Mouse (Mus musculus): ENCODE results near the gene Trim41. TPM values are rescaled to one million over a fixed set of nuclear protein-coding genes. Genes with fewer than 3 reads are reported as not detected.

Trim41 gene
- polyA plus RNA-seq, 1 experiment: 19.9 TPM

GRCm38 (mm10) chr11:48819614-48820307 lies 2.6 kb upstream of the Trim41 start:
- 76% methylated on average over 7 of the region's 7 CpGs for WGBS
- DNase-seq (ENCODE audit: low read depth, low spot score): no peak

- peak; percentile 93 for DNase-seq (ENCODE audit: low read depth, low spot score)
- under 1% methylated on average over 16 of the region's 16 CpGs for WGBS
Observed at GRCm38 (mm10) chr11:48818346-48818745, 1.2 kb upstream of the Trim41 start.

- WGBS: under 1% methylated on average over 9 of the region's 9 CpGs
- no peak for DNase-seq (ENCODE audit: low read depth, low spot score)
Observed at GRCm38 (mm10) chr11:48817794-48818193, 641 bp upstream of the Trim41 start.

- DNase-seq (ENCODE audit: low read depth, low spot score): no peak
- WGBS: 3% methylated on average over 23 of the region's 23 CpGs
Observed at GRCm38 (mm10) chr11:48816281-48816781, 822 bp downstream of the Trim41 start.

GRCm38 (mm10) chr11:48815851-48816250 lies 1.3 kb downstream of the Trim41 start:
- DNase-seq (ENCODE audit: low read depth, low spot score): no peak
- 43% methylated on average over 16 of the region's 16 CpGs for WGBS

- DNase-seq (ENCODE audit: low read depth, low spot score): no peak
Observed at GRCm38 (mm10) chr11:48813782-48814181, 3.4 kb downstream of the Trim41 start.

GRCm38 (mm10) chr11:48810142-48810541 lies 7.0 kb downstream of the Trim41 start:
- no peak for DNase-seq (ENCODE audit: low read depth, low spot score)
- 31% methylated on average over 2 of the region's 2 CpGs for WGBS

- no peak for DNase-seq (ENCODE audit: low read depth, low spot score)
- WGBS: 43% methylated on average over 4 of the region's 4 CpGs
Observed at GRCm38 (mm10) chr11:48809434-48809830, 7.7 kb downstream of the Trim41 start.

GRCm38 (mm10) chr11:48808737-48809433 lies 8.3 kb downstream of the Trim41 start:
- WGBS: 67% methylated on average over 16 of the region's 16 CpGs
- DNase-seq (ENCODE audit: low read depth, low spot score): no peak

GRCm38 (mm10) chr11:48808304-48808646 lies 8.9 kb downstream of the Trim41 start:
- DNase-seq (ENCODE audit: low read depth, low spot score): no peak

GRCm38 (mm10) chr11:48807563-48808303 lies 9.4 kb downstream of the Trim41 start:
- DNase-seq (ENCODE audit: low read depth, low spot score): no peak
- WGBS: 60% methylated on average over 14 of the region's 14 CpGs

- DNase-seq (ENCODE audit: low read depth, low spot score): no peak
- WGBS: 64% methylated on average over 21 of the region's 21 CpGs
Observed at GRCm38 (mm10) chr11:48806856-48807562, 10.1 kb downstream of the Trim41 start.

- 69% methylated on average over 2 of the region's 2 CpGs for WGBS
- no peak for DNase-seq (ENCODE audit: low read depth, low spot score)
Observed at GRCm38 (mm10) chr11:48804922-48805321, 12.2 kb downstream of the Trim41 start.

GRCm38 (mm10) chr11:48803988-48804387 lies 13.2 kb downstream of the Trim41 start:
- WGBS: 93% methylated on average over 2 of the region's 2 CpGs
- DNase-seq (ENCODE audit: low read depth, low spot score): no peak

GRCm38 (mm10) chr11:48801831-48802772 lies 15.1 kb downstream of the Trim41 start:
- no peak for DNase-seq (ENCODE audit: low read depth, low spot score)
- 32% methylated on average over 17 of the region's 17 CpGs for WGBS

GRCm38 (mm10) chr11:48799921-48800701 lies 17.0 kb downstream of the Trim41 start, which contains the start of gene Rack1:
TSS of gene Rack1 (plus strand) at chr11:48800332.
- under 1% methylated on average over 47 of the region's 47 CpGs for WGBS
- DNase-seq (ENCODE audit: low read depth, low spot score): peak; percentile 82

- 1% methylated on average over 18 of the region's 18 CpGs for WGBS
- DNase-seq (ENCODE audit: low read depth, low spot score): no peak
Observed at GRCm38 (mm10) chr11:48798984-48799920, 17.9 kb downstream of the Trim41 start.

Measured in large intestine, adult 2 months (tissue).